Mouse (Mus musculus) liver, postnatal 0 days (tissue): Measurements from ENCODE around the gene Sec14l2.

Experiments used
- CTCF ChIP-seq: sonication (generic); IDR thresholded peaks from 2 replicates; pipeline ENCODE4 v1.5.1; 2016; ENCODE audit warnings: antibody characterized with exemption, low read depth
- EP300 ChIP-seq: IDR thresholded peaks from 2 replicates; pipeline ENCODE4 v1.6.1; 2016; ENCODE audit warnings: antibody characterized with exemption, low read depth, mild to moderate bottlenecking

DNA sequence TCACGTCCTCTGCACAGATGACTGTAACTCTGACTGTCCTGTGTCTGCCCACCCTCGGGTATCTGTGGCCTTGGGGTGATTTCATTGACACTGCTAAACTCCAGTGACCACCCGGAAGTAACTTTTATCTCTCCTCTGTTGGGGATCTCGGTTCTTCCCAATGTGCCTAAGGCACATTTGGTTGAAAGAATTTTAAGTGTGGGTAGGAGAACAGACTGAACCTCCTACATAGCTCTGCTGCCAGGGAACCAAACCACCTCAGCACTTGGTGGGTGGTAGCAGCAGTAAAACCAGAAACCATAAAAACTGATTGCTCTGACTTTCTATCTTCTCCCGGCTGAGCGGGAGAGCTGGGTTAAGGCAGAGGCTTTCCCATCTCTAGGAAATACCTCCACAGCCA is 17.8 kb downstream of the Sec14l2 start:
- TF ChIP-seq CTCF: no peak
- no peak for TF ChIP-seq EP300
